Mouse (Mus musculus) ZHBTc4 (cell line): ENCODE data around the gene March2.

Experiments
- DNase-seq: peaks from one replicate; pipeline ENCODE4 v3.0.0-alpha.2; 2011; ENCODE audit warnings: low read depth, low spot score

March2 gene

DNA sequence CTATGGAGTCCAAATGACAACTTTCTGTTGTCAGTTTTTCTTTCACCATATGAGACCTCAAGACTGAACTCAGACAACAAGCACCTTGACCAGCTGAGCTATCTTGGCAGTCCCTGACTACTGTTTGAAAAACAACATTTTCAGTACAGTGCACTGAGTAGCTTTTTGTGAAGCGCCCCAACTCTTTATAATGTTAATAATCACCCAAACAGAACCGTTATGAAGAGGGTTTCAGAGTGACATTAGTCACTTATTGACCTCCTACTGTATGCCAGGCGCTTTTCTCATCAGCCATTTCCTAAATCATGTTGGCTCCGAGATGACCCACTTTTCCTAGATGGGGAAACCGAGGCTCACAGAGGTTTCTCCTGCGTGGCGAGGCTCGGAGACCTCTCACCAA is 488 bp downstream of the March2 start:
- DNase-seq: no peak

DNA sequence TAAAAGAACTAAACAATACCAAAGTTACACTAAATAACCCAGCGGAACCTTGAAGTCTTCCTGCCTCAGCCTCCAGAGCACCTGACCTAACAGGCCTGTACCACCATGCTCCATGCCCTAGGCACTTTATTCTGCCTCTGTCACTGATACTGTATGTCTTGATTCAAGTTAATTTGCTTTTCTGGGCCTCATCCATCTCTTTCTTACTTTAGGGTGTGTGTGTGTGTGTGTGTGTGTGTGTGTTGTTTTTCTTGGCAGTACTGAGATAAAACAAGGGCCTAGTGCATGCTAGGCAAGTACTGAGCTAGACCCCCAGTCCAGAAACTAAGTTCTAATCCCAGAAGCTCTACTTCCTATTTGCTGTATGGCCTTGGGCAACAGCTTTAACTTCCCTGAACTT is 1.2 kb downstream of the March2 start:
- no peak for DNase-seq

DNA sequence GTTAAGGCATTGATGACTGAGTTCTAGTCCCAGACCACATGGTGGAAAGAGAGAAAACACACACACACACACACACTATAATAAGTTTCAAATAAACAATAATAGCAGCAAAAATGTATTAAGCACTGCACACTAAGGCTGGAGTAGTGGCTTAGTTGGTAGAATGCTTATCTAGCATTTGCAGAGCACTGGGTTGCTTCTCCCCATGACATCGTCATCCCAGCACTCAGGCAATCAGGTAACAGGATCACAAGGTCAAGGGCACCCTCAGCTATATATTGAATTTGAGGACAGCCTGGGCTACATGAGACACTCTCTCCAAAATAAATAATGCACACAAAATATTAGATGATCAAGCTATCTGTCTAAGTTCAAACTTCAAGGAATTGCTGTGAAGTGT is 3.7 kb downstream of the March2 start:
- DNase-seq: no peak

- DNase-seq: no peak
Observed at GRCm38 (mm10) chr17:33713271-33713670, 5.2 kb downstream of the March2 start.

DNA sequence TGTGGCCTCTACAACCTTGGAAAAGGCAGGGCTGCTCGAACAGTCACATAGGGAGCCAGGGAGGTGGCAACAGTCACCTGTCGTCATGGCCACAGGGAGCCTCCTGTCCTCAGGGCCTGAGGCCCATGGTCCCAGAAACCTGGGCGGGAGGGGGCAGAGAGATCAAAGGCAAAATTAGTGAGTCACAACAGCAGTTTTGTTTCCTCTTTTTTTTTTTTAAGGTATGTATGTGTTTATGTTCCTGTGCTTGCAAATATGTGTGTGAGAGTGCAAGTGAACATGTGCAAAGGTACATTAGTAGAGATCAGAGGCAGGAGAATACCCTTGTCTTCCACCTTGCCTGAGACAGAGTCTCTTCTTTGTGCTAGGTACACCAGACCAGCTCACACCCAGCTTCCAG is 8.6 kb downstream of the March2 start:
- no peak for DNase-seq

DNA sequence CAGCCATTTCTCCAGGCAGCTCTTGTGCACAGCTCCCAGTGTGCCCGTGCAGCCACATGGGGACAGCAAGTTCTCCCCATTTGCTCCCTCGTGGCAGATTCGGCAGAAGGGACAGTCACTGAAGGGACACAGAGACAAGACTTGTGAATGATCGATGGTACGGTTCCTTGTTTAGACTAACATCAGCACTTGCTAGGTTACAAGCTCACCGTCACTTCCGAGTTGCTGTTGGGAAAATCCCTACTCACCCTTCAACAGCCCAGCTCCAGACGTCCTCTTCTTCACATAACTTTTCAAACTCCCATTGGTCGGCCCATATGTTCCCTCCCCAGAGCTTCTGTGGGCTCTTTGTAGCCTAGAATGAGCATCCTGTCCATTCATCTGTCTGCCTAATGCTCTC is 15.4 kb downstream of the March2 start:
- no peak for DNase-seq

- no peak for DNase-seq
Observed at GRCm38 (mm10) chr17:33702178-33702577, 16.3 kb downstream of the March2 start.

- no peak for DNase-seq
Observed at GRCm38 (mm10) chr17:33695471-33695870, 23.0 kb downstream of the March2 start.

GRCm38 (mm10) chr17:33686760-33687159 is 31.7 kb downstream of the March2 start, which contains the start of gene Hnrnpm:
TSS of gene Hnrnpm (minus strand) at chr17:33686860.
- no peak for DNase-seq

GRCm38 (mm10) chr17:33685249-33685653 is 33.2 kb downstream of the March2 start:
- DNase-seq: peak; percentile 99

DNA sequence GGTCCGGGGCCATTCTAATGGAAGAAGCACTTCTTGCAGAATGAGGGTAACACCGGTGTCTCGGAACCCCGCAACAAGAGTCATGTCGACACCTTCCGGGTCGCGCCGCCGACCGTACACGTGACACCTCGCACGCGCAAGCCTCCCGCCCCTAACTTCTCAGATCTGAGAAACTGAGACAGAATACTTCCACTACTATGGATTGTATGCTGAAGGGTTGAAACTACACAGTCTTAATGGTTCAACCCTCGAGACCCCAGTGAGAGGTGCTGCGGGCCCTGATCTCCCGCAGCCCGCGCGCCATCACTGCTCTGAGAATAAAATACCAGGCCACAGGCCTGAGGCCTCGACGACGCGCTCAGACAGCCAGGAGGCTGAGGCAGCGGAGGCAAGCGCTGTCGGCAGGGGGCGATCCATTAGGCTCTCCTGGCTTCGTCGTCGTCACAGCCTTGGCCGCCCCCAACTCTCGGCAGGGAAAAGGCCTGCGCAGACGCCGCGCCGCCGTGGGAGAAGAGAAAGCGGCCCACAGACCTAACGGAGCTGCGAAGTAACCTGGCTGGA is 33.7 kb downstream of the March2 start:
- DNase-seq: peak; percentile 84

DNA sequence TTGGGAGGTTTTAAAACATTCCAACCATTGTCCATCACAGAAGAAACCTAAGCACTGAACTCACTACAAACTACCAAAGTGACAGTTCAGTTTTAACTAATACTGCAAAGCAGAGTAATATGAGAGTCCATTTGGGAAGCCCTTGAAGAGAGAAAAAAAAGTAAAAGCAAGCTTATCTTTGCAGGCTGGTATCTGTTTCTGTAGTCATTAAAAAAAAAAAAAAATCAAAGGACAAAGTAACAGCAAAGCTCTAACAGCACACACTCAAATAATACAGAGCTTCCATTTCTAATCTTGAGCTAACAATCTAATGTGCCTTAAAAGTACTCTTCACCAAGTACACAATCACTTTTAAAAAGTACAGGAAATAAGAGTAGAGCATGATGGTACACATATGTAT is 36.7 kb downstream of the March2 start:
- no peak for DNase-seq

GRCm38 (mm10) chr17:33678771-33679170 is 39.7 kb downstream of the March2 start:
- DNase-seq: no peak

DNA sequence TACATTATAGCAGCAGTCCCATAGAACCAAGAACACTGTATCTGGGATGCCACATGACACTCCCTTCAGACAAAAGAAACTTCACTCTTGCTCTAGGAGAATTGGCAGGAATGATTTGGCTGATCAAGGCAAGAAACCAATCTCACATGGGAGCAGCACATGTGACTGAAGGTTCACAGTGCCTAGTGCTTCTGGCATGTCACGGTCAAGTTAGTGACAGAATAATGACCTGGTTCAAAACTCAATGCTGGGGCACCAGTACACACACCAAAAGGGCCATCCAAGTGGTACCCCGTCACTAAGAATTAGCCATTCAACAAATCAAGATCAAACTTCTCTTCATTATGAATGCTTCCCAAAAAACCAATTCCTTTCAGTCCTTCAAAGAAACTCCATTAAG is 42.4 kb downstream of the March2 start:
- no peak for DNase-seq

- DNase-seq: no peak
Observed at GRCm38 (mm10) chr17:33675452-33675851, 43.0 kb downstream of the March2 start.

DNA sequence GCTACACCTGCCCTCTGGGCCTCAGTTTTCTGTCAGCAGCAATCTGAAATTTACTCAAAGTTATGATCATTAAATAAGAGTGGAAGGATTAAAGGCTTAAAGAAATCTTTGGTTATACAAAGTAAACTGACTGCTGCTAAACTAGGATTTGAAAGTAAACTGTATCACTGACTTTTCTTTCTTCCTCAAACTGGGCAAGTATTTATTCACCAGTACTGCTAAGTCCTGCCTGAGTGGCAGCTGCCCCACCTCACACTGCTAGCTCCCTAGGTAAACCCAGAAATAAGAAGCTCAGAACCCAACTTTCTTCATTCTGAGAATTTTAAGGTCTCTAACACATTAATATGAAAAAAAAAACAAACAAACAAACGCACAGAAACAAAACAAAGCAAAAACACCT is 44.6 kb downstream of the March2 start:
- DNase-seq: no peak

GRCm38 (mm10) chr17:33669681-33670080 is 48.8 kb downstream of the March2 start:
- no peak for DNase-seq

GRCm38 (mm10) chr17:33666813-33667212 is 51.7 kb downstream of the March2 start:
- DNase-seq: no peak

- DNase-seq: peak; percentile 56
Observed at GRCm38 (mm10) chr17:33649781-33650475, 68.5 kb downstream of the March2 start.

DNA sequence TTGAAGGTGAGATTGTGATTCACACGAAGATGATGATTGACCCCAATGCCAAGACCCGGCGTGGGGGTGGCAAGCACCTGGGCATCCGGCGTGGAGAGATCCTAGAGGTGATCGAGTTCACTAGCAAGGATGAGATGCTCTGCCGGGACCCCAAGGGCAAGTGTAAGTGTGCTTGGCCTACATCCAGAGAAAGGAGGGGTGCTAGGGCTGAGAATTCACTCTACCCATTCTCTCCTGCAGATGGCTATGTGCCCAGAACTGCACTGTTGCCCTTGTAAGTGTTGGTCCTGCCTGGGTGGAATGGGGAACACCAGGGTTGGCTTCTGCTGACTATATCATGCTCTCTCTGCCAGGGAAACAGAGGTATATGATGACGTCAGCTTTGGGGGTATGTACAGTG is 73.4 kb downstream of the March2 start:
- no peak for DNase-seq

DNA sequence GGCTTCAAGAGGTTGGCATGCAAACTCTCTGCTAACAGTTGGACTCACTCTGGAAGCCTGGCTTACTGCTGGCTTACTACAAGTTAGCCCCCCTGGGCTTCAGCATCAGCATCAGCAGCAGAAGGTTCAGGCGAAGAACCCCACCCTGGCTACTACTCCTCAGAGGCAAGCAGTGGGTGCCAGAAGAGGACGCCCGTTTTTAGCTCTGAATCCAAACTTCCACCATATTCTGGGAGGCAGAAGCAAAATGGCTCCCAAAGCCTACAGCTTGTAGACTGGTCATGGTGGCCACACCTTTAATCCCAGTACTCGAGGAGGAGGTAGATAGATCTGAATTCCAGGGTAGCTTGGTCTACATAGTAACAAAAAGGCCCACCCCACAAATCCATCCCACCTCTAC is 74.4 kb downstream of the March2 start:
- DNase-seq: no peak

- DNase-seq: peak; percentile 24
Observed at GRCm38 (mm10) chr17:33639743-33640142, 78.7 kb downstream of the March2 start.

- DNase-seq: no peak
Observed at GRCm38 (mm10) chr17:33637516-33638276, 80.8 kb downstream of the March2 start, which contains the start of gene Pram1. TSS of gene Pram1 (plus strand) at chr17:33638056.
